Mouse (Mus musculus) heart, embryonic 10.5 days (tissue): ENCODE data around the gene Aftph. TPM values are rescaled to one million over a fixed set of nuclear protein-coding genes. Genes with fewer than 3 reads are reported as not detected.

Source experiments
- DNase-seq: peaks from one replicate; pipeline ENCODE4 v3.0.0-alpha.2; 2017; ENCODE audit warnings: low spot score
- H3K27ac ChIP-seq: fragments of 300-500 bp; sonication (generic); 2 replicates; pipeline ENCODE4 v1.5.1; 2016; ENCODE audit warnings: mild to moderate bottlenecking
- H3K27me3 ChIP-seq: fragments of 300-500 bp; sonication (generic); 2 replicates; pipeline ENCODE4 v1.6.1; 2016; ENCODE audit warnings: mild to moderate bottlenecking; ENCODE audit not compliant: poor library complexity, insufficient read depth, severe bottlenecking
- H3K36me3 ChIP-seq: fragments of 300-500 bp; sonication (generic); 2 replicates; pipeline ENCODE4 v1.6.1; 2016; ENCODE audit warnings: mild to moderate bottlenecking, moderate library complexity
- H3K4me1 ChIP-seq: fragments of 300-500 bp; sonication (generic); 2 replicates; pipeline ENCODE4 v1.6.1; 2016; ENCODE audit warnings: mild to moderate bottlenecking
- H3K4me3 ChIP-seq: fragments of 300-500 bp; sonication (generic); 2 replicates; pipeline ENCODE4 v1.5.1; 2016; ENCODE audit warnings: mild to moderate bottlenecking, moderate library complexity
- H3K9me3 ChIP-seq: fragments of 300-500 bp; sonication (generic); 2 replicates; pipeline ENCODE4 v1.6.1; 2016; ENCODE audit warnings: mild to moderate bottlenecking, moderate library complexity
- WGBS: fragments of 180-500 bp; shearing (Covaris S2); methylation state at CpG from one replicate; pipeline ENCODE4 v1.1.7; 2016; 5-methylcytosine and 5-hydroxymethylcytosine counted together
- polyA plus RNA-seq: library from polyadenylated mRNA; unstranded; fragments of >200 nt; fragmentation: Nextera tagmentation; extraction: Ambion mirVana; gene quantifications from 2 replicates; pipeline ENCODE4 v1.2.1, GENCODE M21; 2016

Gene Aftph
- polyA plus RNA-seq, 1 experiment from 2014 or later = 13.9 TPM

DNA sequence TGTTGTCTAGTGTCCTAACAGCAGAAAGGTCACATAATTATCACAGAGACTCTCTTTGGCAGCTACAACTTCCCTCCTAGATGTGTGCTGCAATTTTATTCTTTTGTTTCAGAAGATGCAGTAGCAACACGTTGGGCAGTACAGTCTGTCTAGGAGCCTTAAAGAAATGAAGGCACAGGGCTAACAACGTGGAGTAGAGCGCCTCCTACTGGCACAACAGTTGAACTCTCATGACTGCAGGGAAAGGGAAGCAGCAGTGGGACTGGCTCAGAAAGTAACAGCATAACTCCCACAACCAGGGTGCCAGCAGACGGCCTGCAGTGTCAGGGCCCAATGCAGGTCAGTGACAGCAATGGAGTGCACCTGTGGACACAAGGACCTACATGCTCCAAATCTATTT, 50.4 kb downstream of the Aftph start:
- WGBS = 11% methylated on average over 4 of the region's 4 CpGs
- no peak overlapping the region for H3K4me3 ChIP-seq
- no peak overlapping the region for H3K27ac ChIP-seq
- DNase-seq = peak; percentile 86
- no peaks in the 10 kb centered on the region for H3K27me3 ChIP-seq
- no peaks in the 10 kb centered on the region for H3K4me1 ChIP-seq
- no peaks in the 10 kb centered on the region for H3K9me3 ChIP-seq
- H3K36me3 ChIP-seq = 0 out of 2 replicates have a peak, but pooled peaks cover 3% of the 10 kb centered on the region

DNA sequence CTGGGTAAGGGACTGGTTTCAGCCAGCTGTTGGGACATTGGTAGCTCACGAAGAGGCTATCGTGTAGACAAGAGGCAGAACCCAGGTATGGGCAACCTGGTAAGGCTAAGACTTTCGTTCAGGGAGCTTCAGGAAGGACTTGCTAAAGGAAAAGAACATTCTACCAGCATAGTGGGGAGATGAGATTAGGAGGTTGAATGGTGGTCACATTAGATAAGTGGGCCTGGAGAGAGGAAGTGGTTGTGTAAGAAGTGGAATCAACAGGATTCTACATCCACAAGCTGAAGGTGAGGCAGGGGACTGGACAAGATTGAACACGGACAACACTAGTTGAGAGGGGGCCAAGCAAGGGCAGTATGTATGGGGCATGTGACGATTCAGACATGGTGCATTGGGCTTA, 59.7 kb downstream of the Aftph start:
- Histone ChIP-seq H3K36me3 (no peaks in the 10 kb centered on the region), H3K27me3 (no peaks in the 10 kb centered on the region), H3K4me1 (no peaks in the 10 kb centered on the region), H3K9me3 (no peaks in the 10 kb centered on the region), H3K27ac (no peak overlapping the region), H3K4me3 (no peak overlapping the region)
- WGBS = 81% methylated on average over 5 of the region's 5 CpGs
- no peak for DNase-seq

DNA sequence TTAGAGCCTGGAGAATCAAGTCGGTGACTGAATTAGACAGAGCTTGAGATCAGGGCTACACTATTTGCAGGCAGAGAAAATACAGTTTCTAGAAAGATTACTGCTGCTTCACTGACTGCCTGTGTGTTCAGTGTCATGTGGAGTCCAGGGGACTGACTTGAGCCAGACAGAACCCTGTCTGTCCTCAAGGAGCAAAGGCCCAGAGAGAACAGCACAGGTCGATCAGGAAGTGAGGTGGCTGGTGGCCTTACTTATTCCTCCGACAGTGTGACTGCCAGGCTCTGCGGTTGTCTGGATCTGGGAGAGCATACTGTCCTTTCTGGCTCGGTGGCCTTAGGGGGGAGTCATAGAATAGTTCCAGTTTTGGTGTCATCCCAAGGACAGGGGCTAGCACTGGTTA, 60.6 kb downstream of the Aftph start:
- no peak overlapping the region for H3K4me3 ChIP-seq
- peak; percentile 66 for DNase-seq
- 78% methylated on average over 5 of the region's 5 CpGs for WGBS

DNA sequence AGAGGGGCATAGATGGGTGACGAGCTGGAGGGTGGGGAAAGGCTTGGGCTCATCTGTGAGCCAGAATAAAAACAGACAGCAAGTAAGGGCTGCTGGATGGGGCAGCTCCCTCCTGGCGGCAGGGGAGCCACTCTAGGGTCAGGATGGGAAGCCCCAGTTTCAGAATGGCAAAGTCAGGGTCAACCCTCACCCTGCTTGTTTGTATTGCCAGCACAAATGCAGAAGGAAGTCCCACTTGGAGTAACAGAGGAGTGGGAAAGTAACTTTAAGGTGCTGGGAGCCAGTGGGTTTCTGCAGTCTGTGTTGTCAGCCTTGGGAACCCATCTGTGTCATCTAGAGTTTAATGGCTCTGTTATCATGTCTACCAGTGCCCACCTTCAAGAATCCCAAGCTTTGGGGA, 62.0 kb downstream of the Aftph start:
- DNase-seq = peak; percentile 52
- H3K27ac ChIP-seq = no peak overlapping the region
- 69% methylated on average over 2 of the region's 2 CpGs for WGBS
- H3K27me3 ChIP-seq = no peaks in the 10 kb centered on the region
- H3K4me3 ChIP-seq = no peak overlapping the region
- no peaks in the 10 kb centered on the region for H3K9me3 ChIP-seq
- no peaks in the 10 kb centered on the region for H3K4me1 ChIP-seq
- no peaks in the 10 kb centered on the region for H3K36me3 ChIP-seq

More for the DNA sequence above, 60.6 kb downstream of the Aftph start:
- H3K36me3 ChIP-seq = no peaks in the 10 kb centered on the region
- H3K27me3 ChIP-seq = no peaks in the 10 kb centered on the region
- no peaks in the 10 kb centered on the region for H3K4me1 ChIP-seq
- no peaks in the 10 kb centered on the region for H3K9me3 ChIP-seq
- no peak overlapping the region for H3K27ac ChIP-seq

DNA sequence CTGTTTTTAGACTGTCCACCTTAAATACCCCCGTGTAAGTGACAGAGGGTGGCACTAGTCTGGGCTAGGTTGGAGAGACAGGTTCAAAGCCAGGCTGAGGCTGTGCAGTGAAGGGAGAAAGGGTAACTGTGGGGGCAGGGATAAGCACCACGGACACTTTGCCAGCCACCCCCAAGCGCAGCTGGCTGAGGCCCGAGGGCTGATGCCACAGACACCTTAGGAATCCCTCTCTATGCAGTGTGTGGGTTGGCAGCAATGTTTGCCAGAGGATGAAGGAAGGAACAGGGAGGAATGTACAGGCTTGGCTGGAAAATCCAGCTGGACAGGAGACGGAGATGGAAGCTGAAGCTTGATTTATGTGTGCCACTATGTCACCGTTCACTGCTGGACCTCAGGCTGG, 68.9 kb downstream of the Aftph start:
- H3K27me3 ChIP-seq = no peaks in the 10 kb centered on the region
- no peaks in the 10 kb centered on the region for H3K9me3 ChIP-seq
- H3K4me1 ChIP-seq = peaks cover 11% of the 10 kb centered on the region; the same call in 1 of the 2 replicates
- no peak overlapping the region for H3K27ac ChIP-seq
- no peak overlapping the region for H3K4me3 ChIP-seq
- no peak for DNase-seq
- WGBS = 82% methylated on average over 6 of the region's 6 CpGs
- no peaks in the 10 kb centered on the region for H3K36me3 ChIP-seq

DNA sequence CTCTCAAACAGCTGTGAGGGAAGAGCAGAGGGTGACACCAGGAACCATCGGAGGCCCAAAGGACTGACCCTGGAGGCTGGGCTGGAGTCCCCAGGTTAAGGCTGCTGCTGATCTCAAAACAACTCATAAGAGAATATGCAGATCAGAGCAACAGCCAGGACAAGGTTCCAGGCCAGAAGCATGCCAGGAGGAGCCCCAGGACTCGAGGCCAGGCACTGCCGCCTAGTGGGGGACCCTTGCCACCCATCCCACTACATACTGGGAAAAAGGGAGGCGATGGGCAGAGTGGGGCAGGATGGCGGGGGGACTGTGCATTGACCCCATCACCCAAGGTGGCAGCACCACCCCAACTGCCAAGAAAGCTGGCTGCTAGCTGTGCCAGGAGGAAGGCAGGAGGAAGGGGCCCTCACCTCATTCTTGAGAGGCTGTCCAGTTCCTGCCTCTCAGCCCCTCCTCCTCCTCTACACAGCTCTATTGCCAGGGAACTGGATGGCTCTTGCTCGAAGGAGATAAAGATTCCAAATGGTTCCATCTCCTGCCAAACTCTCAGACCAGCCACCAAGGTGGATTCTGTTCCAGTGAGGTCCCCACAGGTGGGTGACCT, 69.5 kb downstream of the Aftph start:
- no peak overlapping the region for H3K4me3 ChIP-seq
- H3K27ac ChIP-seq = no peak overlapping the region
- WGBS = 52% methylated on average over 6 of the region's 6 CpGs
- H3K36me3 ChIP-seq = no peaks in the 10 kb centered on the region
- no peaks in the 10 kb centered on the region for H3K27me3 ChIP-seq
- no peak for DNase-seq
- peaks cover 11% of the 10 kb centered on the region; the same call in 1 of the 2 replicates for H3K4me1 ChIP-seq
- no peaks in the 10 kb centered on the region for H3K9me3 ChIP-seq

DNA sequence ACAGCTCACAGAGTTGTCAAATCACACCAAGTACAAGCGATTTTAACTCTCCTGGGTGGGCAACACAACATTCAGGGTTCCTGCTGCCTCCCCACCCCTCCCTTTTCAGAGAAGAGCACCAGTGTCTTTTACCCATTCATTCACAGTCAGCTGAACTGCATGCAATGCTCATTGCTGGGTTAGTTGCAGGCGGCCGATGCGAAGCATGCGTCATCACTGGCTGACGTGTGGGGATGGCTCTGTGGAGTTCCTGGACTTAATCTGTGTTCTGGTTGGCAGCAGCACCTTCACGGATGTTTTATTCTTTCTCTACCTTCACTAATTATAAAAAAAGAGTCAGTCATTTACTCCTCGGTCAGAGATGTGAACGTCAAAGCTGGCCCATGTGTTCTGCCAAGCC, 76.5 kb downstream of the Aftph start:
- H3K36me3 ChIP-seq = no peaks in the 10 kb centered on the region
- H3K27me3 ChIP-seq = no peaks in the 10 kb centered on the region
- DNase-seq = no peak
- no peak overlapping the region for H3K27ac ChIP-seq
- peaks cover 23% of the 10 kb centered on the region for H3K4me1 ChIP-seq
- no peaks in the 10 kb centered on the region for H3K9me3 ChIP-seq
- no peak overlapping the region for H3K4me3 ChIP-seq
- 75% methylated on average over 9 of the region's 9 CpGs for WGBS

DNA sequence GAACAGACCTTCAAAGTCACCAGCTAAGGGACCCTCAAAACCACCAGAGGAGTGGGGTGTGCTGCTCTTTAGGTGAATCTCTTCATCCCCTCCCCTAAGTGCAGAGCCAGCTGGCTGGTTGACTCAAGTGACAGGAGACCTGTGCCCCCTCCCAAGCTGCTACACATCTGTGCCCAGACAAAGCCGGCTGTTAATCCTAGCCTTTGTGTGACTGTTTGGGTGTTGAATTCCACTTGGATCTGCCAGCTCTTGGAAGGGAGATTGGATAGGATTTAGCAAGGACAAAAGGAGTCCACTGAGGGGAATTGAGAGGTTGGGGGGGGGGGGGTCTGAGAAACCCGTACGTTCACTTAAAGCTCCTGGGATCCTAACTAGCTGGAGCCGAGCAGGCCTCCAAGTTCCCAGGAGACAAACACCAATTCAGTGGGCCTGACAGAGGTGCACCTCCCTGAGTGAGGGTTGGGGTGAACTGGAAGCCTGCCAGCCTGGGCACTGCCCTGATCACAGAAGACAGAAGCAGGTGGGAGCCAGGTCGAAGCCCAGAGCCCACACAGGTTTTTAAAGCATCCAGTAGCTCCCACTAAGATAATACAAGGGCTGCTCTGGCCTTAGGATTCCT, 77.7 kb downstream of the Aftph start:
- WGBS = 56% methylated on average over 5 of the region's 5 CpGs

DNA sequence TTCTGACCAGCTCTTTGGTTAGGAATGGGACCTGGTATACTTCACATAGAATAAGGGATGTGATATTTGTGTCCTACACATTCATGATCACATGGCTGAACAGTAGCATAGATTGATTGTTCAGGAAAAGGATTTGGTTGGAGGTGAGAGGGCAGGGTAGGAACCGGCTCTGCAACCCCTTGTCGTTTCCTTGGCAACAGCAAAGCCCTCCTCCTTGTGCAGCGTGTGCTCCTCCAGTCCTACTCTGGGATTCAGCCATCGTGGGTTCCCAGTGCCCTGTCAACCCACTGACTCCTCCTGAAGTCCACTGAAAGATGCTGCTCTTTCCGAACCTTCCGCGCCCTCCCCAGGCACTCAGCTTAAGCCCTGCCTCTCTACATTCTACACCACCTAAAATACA, 78.6 kb downstream of the Aftph start:
- no peaks in the 10 kb centered on the region for H3K27me3 ChIP-seq
- no peak overlapping the region for H3K27ac ChIP-seq
- H3K9me3 ChIP-seq = no peaks in the 10 kb centered on the region
- WGBS = 68% methylated on average over 7 of the region's 7 CpGs
- no peak for DNase-seq
- H3K36me3 ChIP-seq = no peaks in the 10 kb centered on the region
- no peak overlapping the region for H3K4me3 ChIP-seq
- H3K4me1 ChIP-seq = peaks cover 20% of the 10 kb centered on the region

More for the DNA sequence above, 77.7 kb downstream of the Aftph start:
- Histone ChIP-seq H3K27me3 (no peaks in the 10 kb centered on the region), H3K27ac (no peak overlapping the region), H3K9me3 (no peaks in the 10 kb centered on the region), H3K4me1 (peaks cover 20% of the 10 kb centered on the region), H3K36me3 (no peaks in the 10 kb centered on the region), H3K4me3 (no peak overlapping the region)
- no peak for DNase-seq

DNA sequence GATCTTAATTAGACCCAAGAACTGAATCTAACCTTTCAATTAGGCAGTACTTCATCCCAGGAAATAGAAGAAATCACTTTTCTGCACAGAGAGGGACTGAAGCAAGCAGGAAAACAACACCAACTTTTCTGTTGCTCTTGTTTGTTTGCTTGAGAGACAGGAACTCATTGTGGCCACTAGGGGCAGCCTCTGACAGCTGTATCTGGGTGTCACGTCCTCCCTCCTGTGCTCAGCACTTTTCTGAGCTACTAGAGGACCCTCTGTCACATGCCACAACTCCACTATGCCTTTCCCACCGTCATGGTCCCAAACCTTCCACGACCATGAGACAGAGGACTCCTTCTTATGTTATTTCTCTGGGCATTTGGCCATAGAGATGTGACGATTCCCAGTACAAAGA, 79.7 kb downstream of the Aftph start:
- 38% methylated on average over 4 of the region's 4 CpGs for WGBS
- Histone ChIP-seq H3K27me3 (no peaks in the 10 kb centered on the region), H3K9me3 (no peaks in the 10 kb centered on the region), H3K36me3 (no peaks in the 10 kb centered on the region), H3K27ac (no peak overlapping the region), H3K4me3 (no peak overlapping the region), H3K4me1 (peaks cover 29% of the 10 kb centered on the region)
- DNase-seq = no peak

DNA sequence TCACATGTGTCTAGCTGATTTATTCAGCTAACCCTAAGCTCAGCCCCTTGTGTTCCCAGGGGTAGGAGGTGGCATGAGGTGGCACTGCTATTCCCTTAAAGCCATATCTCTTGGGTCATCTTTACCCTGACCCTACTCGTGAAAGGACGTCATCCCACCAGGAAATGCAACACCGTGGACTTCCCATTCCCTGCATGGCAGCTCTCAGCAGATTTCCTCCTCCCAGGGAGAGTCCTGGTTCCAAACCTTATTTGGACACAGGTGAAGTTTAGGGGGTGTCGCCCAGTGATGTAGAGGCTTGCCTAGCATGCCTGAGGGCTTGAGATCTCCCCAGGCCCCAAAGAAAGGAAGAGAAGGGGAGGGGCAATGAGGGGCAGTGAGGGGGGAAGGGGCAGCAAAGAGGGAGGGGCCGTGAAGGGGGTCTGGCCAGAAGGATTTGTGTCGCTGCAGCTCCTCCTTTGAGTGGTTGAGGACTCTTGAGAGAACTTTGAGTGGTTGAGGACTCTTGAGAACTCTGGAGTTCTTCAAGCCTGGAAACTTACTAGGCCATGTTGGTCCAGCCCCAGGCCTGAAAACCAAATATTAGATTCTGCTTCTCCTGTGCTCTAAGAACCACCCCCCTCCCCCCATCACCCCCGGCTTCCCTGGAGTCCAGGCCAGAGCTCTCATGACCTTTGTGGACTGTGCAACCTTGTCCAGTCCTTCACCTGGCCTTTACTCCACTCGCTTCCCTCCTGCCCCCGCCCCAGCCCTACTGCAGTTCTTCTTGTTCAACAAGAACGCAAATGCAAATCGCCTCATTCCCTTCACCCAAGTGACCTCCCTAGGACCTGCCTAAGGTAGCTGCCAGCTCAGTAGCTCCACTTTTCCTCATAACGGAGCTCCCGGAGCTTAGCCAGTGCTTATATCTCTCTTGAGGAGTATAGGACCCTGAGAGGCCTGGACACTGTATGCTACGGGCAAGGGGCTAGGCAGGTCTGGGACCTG, 81.0 kb downstream of the Aftph start:
- no peaks in the 10 kb centered on the region for H3K9me3 ChIP-seq
- H3K4me1 ChIP-seq = peaks cover 41% of the 10 kb centered on the region
- no peaks in the 10 kb centered on the region for H3K27me3 ChIP-seq
- H3K27ac ChIP-seq = peak overlapping the region; percentile 44; the same call in 1 of the 2 replicates
- DNase-seq = no peak
- 57% methylated on average over 14 of the region's 14 CpGs for WGBS
- no peaks in the 10 kb centered on the region for H3K36me3 ChIP-seq
- no peak overlapping the region for H3K4me3 ChIP-seq

DNA sequence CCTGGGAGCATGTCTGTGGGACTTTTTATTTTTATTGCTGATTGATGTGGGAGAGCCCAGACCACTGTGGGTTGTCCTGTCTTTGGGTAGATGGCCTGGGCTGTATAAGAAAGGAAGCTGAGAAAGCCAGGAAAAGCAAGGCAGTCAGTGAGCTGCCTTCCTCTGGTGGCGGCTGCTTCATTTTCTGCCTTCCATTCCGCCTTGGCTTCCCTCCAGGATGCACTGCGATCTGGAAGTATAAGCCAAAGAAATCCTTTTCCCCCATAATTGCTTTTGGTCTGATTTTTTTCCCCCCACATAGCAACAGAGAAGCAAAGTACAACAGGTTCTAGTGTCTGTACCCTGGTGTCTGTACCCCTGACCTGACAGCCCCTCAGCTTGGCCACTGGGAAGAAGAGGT, 82.3 kb downstream of the Aftph start:
- WGBS = 82% methylated on average over 3 of the region's 3 CpGs
- Histone ChIP-seq H3K36me3 (no peaks in the 10 kb centered on the region; the same call in 1 of the 2 replicates), H3K9me3 (no peaks in the 10 kb centered on the region), H3K27me3 (no peaks in the 10 kb centered on the region), H3K4me1 (peaks cover 54% of the 10 kb centered on the region), H3K4me3 (no peak overlapping the region), H3K27ac (no peak overlapping the region)
- no peak for DNase-seq

DNA sequence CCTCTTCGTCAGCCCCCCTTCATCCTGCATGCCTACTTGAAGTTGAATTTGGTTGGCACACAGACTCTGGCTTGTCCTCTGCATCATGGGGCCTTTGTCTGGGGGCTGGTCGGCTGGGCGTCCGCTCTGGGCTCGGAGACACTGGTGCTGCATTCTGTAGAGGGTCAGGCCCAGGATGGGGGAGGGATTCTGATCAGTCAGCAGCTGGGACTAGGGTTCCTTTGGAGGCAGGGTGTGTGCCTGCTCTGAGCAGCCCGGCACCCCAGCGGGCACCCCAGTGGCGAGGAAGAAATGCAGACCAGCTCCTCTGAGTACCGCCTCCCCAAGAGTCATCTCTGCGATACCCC, 84.7 kb downstream of the Aftph start:
- peaks cover 46% of the 10 kb centered on the region for H3K4me1 ChIP-seq
- 11% methylated on average over 10 of the region's 10 CpGs for WGBS
- DNase-seq = no peak
- peak overlapping the region; percentile 81 for H3K27ac ChIP-seq
- no peaks in the 10 kb centered on the region for H3K9me3 ChIP-seq
- H3K36me3 ChIP-seq = peaks cover 5% of the 10 kb centered on the region; the same call in 1 of the 2 replicates
- H3K4me3 ChIP-seq = peak overlapping the region; percentile 48
- H3K27me3 ChIP-seq = no peaks in the 10 kb centered on the region
